In the genomic region with DNA sequence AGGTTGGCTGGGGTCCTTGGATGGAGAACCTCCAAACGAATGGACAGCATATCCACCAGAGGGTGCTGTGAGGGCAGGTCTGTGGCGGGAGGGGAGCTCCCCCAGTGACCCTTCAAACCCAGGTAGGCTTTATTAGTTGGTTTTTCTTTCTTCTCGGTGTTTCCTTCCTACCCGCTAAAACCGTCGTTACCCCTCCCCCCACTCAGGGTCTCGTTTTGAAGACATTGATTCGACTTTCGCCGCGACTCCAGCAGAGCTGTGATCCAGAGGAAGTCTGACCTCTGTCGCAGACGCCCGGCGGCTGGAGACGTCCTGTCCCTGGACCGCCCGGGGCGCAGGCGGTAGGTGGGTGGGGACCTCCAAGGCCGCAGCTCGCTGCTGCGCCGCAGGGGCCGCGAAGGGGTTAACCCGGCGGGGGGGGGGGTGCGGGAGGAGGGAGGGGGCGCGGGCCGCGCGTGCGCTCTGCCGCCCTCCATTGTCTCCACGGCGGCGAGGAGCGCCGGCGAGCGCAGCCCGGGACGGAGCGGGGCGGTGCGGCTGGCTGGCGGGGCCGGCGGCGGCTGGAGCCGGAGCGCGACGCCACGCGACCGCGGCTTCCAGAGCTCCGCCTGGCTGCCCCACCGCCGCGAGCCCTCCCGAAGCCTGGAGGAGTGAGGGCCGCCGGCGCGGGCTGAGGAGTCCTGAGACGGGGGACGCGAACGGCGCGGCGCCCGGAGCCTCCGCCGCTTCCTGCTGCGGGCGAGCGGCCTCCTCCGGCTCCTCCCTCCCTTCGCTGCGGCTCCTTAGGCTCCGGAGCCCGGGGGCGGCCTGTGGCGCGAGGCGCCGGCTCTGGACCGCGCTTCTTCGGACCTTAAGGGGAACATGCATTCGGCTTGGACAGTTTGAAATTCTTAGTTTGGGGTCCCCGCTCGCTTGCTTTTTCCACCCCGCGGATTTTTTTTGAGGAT, we compare ENCODE assay signal across 8 mouse cellular contexts. TPM values are rescaled to one million over a fixed set of nuclear protein-coding genes. Genes with fewer than 3 reads are reported as not detected.
DNase-seq lines count a peak whose midpoint lies in the region; ATAC-seq and TF ChIP-seq lines count a peak whose summit lies in the region.

Gene Znrf1 (plus strand): TSS at position 67 of the 947 bp plus-strand sequence.

- peak within 1 kb of the TSS; percentile 92 for H3K9ac ChIP-seq in lung, embryonic 16.5 days (ENCODE audit: low read length)

- ATAC-seq in lung, embryonic 16.5 days (ENCODE audit: low read depth) = peak; percentile 94

- 0 out of 2 replicates have a peak, but pooled peaks have one; percentile 27 for TF ChIP-seq POLR2A in cerebellum, adult 2 months (IDR thresholded peaks at IDR 0.05; ENCODE audit: borderline replicate concordance, insufficient read depth, low read length)

- peak; percentile 64; the same call in 1 of the 2 replicates for TF ChIP-seq CTCF in cerebellum, adult 2 months (IDR thresholded peaks at IDR 0.05; ENCODE audit: borderline replicate concordance, insufficient read depth, low read depth, low read length)

- H3K4me2 ChIP-seq in lung, embryonic 16.5 days (ENCODE audit: low read depth, low read length) = peak within 1 kb of the TSS; percentile 84

- peak within 1 kb of the TSS; percentile 99 for H3K27ac ChIP-seq in cerebellum, adult 2 months (ENCODE audit: insufficient read depth, low read length)
- peak within 1 kb of the TSS; percentile 93 for H3K27ac ChIP-seq in lung, embryonic 16.5 days (ENCODE audit: low read length)

- H3K9me3 ChIP-seq in lung, embryonic 16.5 days (ENCODE audit: control insufficient read depth, low read length) = no peaks in the 10 kb centered on the region

- H3K36me3 ChIP-seq in lung, embryonic 16.5 days (ENCODE audit: control insufficient read depth, insufficient read depth, low read length) = no peaks in the 10 kb centered on the region

- peaks cover 14% of the 10 kb centered on the region; the same call in 1 of the 2 replicates for H3K4me1 ChIP-seq in cerebellum, adult 2 months (ENCODE audit: control insufficient read depth, insufficient read depth, low read length)
- H3K4me1 ChIP-seq in lung, embryonic 16.5 days (replicated peaks; ENCODE audit: control insufficient read depth, insufficient read depth, low read length) = peaks cover 34% of the 10 kb centered on the region

- DNase-seq in MEL-GATA-1-ER (ENCODE audit: extremely low read depth, low read depth) = peak; percentile 36
- DNase-seq in cerebellum, adult 2 months = peak; percentile 77 to 79
- peak; percentile 80 for DNase-seq in forelimb bud, embryonic 11.5 days (ENCODE audit: low read depth, low spot score)
- DNase-seq in heart, postnatal 4 days = peak; percentile 84
- peak; percentile 50 to 62 for DNase-seq in layer of hippocampus, adult 8-10 months (ENCODE audit: low spot score in 2 of 2)
- peak; percentile 67 for DNase-seq in ovary, postnatal 10 days (ENCODE audit: low spot score)
- DNase-seq in thymus, postnatal 14 days = peak; percentile 85

- peak within 1 kb of the TSS; percentile 87 for H3K4me3 ChIP-seq in cerebellum, adult 2 months (replicated peaks; ENCODE audit: insufficient read depth, low read depth, low read length)
- H3K4me3 ChIP-seq in lung, embryonic 16.5 days (ENCODE audit: low read length) = peak within 1 kb of the TSS; percentile 93

- WGBS in cerebellum, adult 2 months = under 1% methylated on average over 74 of the region's 100 CpGs
- under 1% methylated on average over 35 of the region's 100 CpGs for WGBS in lung, embryonic 16.5 days

- no peaks in the 10 kb centered on the region for H3K27me3 ChIP-seq in cerebellum, adult 2 months (ENCODE audit: control insufficient read depth, insufficient read depth, low read length)
- H3K27me3 ChIP-seq in lung, embryonic 16.5 days (ENCODE audit: control insufficient read depth, insufficient read depth, low read depth, low read length) = no peaks in the 10 kb centered on the region

RNA-seq across cellular contexts. Expression of gene Znrf1, which starts in this region (rescaled TPM):
- 111 and 116 TPM in 2 replicates for polyA plus RNA-seq in cerebellum, adult 2 months (2012; rRNA removed)
- total RNA-seq in heart, postnatal 4 days (2021) = 10 to 100 TPM; 60.1 to 60.5 TPM
- total RNA-seq in layer of hippocampus, adult 8-10 months (2022) = 100 to 1,000 TPM in 1 of 4 experiments, 10 to 100 TPM in 3; 89.8 to 117 (median 93.0) TPM
- 18.3 and 19.0 TPM in 2 replicates for polyA plus RNA-seq in lung, embryonic 16.5 days (2015; fragmentation: Nextera tagmentation; extraction: Ambion mirVana)

Comparison
In these comparisons a context has a peak if more than half of its experiments do, and no peak if none do; other contexts are left out.
1. Peak in every context shown above with its lines: DNase-seq, ATAC-seq, H3K4me3 ChIP-seq and H3K27ac ChIP-seq.